Mouse (Mus musculus) hindbrain, embryonic 13.5 days (tissue): ENCODE results near the gene Tmem106a. TPM values are rescaled to one million over a fixed set of nuclear protein-coding genes. Genes with fewer than 3 reads are reported as not detected.
"Not testable (repeated sequence)": the region's sequence is repeated elsewhere in the genome, so short reads cannot be mapped to it uniquely, and the experiment has no call there.

Experiments
- ATAC-seq: fragments of 200-750 bp; cut with Nextera tagmentation; 2 replicates; pipeline ENCODE4 v1.8.0; 2017; ENCODE audit warnings: moderate TSS enrichment; ENCODE audit not compliant: low FRiP score
- H3K27ac ChIP-seq: fragments of 300-500 bp; sonication (generic); 2 replicates; pipeline ENCODE4 v1.5.1; 2015; ENCODE audit warnings: inconsistent platforms, mild to moderate bottlenecking, moderate library complexity
- H3K27me3 ChIP-seq: fragments of 300-500 bp; sonication (generic); 2 replicates; pipeline ENCODE4 v1.6.1; 2015; ENCODE audit warnings: mild to moderate bottlenecking, inconsistent platforms
- H3K36me3 ChIP-seq: fragments of 300-500 bp; sonication (generic); 2 replicates; pipeline ENCODE4 v1.6.1; 2015; ENCODE audit warnings: mild to moderate bottlenecking, inconsistent platforms
- H3K4me1 ChIP-seq: fragments of 300-500 bp; sonication (generic); replicated peaks from 2 replicates; pipeline ENCODE4 v1.6.1; 2015; ENCODE audit warnings: inconsistent platforms
- H3K4me2 ChIP-seq: fragments of 300-500 bp; sonication (generic); 2 replicates; pipeline ENCODE4 v1.6.1; 2015; ENCODE audit warnings: inconsistent platforms, mild to moderate bottlenecking, moderate library complexity
- H3K4me3 ChIP-seq: fragments of 300-500 bp; sonication (generic); 2 replicates; pipeline ENCODE4 v1.5.1; 2015; ENCODE audit warnings: mild to moderate bottlenecking, inconsistent platforms
- H3K9ac ChIP-seq: fragments of 300-500 bp; sonication (generic); 2 replicates; pipeline ENCODE4 v1.6.1; 2015; ENCODE audit warnings: mild to moderate bottlenecking, inconsistent platforms
- H3K9me3 ChIP-seq: fragments of 300-500 bp; sonication (generic); 2 replicates; pipeline ENCODE4 v1.6.1; 2016; ENCODE audit warnings: inconsistent platforms
- WGBS: fragments of 180-500 bp; shearing (Covaris S2); methylation state at CpG from one replicate; pipeline ENCODE4 v1.1.7; 2015; 5-methylcytosine and 5-hydroxymethylcytosine counted together
- polyA plus RNA-seq: library from polyadenylated mRNA; unstranded; fragments of >200 nt; fragmentation: Nextera tagmentation; extraction: Ambion mirVana; gene quantifications from 2 replicates; pipeline ENCODE4 v1.2.1, GENCODE M21; 2015

Tmem106a gene
- polyA plus RNA-seq, 1 experiment from 2014 or later, result 3.4 TPM

DNA sequence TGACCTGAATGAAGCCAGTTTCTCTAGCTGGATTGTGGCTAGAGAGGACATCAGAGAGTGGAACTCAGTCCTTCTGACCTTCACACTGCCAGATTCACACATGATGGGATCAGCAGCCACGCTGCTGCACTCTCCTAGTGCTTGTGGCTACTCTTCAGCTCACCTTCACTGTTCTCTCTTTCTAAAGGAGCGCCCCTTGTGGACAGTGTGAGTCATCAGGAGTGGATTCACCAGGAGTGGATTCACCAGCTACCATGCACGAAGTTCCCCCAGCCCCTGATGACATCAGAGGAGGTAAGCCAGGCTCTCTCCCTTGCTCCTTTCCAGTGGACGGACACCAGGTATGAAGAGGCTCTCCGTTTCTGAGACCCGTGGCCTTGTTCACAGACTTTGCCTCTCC, 5.9 kb upstream of the Tmem106a start:
- peaks cover 96% of the 10 kb centered on the region for H3K36me3 ChIP-seq
- no peak overlapping the region for H3K9ac ChIP-seq
- WGBS, result 80% methylated on average over 6 of the region's 6 CpGs

GRCm38 (mm10) chr11:101581081-101581764, 819 bp upstream of the Tmem106a start:
- Histone ChIP-seq H3K4me2 (no peak overlapping the region), H3K36me3 (peaks cover 54% of the 10 kb centered on the region), H3K27ac (no peak overlapping the region), H3K9me3 (no peaks in the 10 kb centered on the region), H3K9ac (no peak overlapping the region), H3K4me1 (peaks cover 11% of the 10 kb centered on the region), H3K27me3 (no peaks in the 10 kb centered on the region), H3K4me3 (no peak overlapping the region)
- no peak for ATAC-seq
- WGBS, result 80% methylated on average over 6 of the region's 6 CpGs

More for the DNA sequence above, 5.9 kb upstream of the Tmem106a start:
- Histone ChIP-seq H3K27me3 (no peaks in the 10 kb centered on the region), H3K4me2 (no peak overlapping the region), H3K9me3 (no peaks in the 10 kb centered on the region), H3K4me1 (no peaks in the 10 kb centered on the region), H3K27ac (no peak overlapping the region), H3K4me3 (no peak overlapping the region)
- ATAC-seq, result no peak

- peaks cover 11% of the 10 kb centered on the region for H3K4me1 ChIP-seq
- H3K4me2 ChIP-seq, result no peak overlapping the region
- H3K27ac ChIP-seq, result no peak overlapping the region
- no peak for ATAC-seq
- no peak overlapping the region for H3K9ac ChIP-seq
- peaks cover 45% of the 10 kb centered on the region for H3K36me3 ChIP-seq
- WGBS, result 88% methylated on average over 2 of the region's 2 CpGs
- H3K27me3 ChIP-seq, result no peaks in the 10 kb centered on the region
- no peak overlapping the region for H3K4me3 ChIP-seq
- H3K9me3 ChIP-seq, result no peaks in the 10 kb centered on the region
Observed at GRCm38 (mm10) chr11:101583205-101583604, 1.2 kb downstream of the Tmem106a start.

DNA sequence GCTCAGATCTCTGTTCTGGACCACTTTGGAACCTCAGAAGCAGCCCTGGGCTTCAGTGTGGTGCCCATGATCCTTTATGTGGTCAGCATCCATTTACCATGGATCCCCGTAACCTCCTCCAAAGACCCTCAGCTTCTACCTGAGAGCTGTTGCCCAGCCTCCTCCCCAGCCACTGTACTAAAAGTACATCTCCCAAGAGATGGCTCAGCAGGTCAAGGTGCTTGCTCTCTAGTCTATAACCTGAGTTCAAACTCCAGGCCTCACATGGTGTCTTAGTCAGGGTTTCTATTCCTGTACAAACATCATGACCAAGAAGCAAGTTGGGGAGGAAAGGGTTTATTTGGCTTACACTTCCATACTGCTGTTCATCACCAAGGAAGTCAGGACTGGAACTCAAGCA, 3.0 kb downstream of the Tmem106a start:
- H3K9me3 ChIP-seq, H3K9ac ChIP-seq, ATAC-seq, H3K27me3 ChIP-seq, H3K4me3 ChIP-seq, H3K4me2 ChIP-seq, H3K27ac ChIP-seq: not testable (repeated sequence)
- 96% methylated on average over 1 of the region's 1 CpGs for WGBS
- Histone ChIP-seq H3K36me3 (peaks cover 28% of the 10 kb centered on the region), H3K4me1 (peaks cover 11% of the 10 kb centered on the region)

GRCm38 (mm10) chr11:101585805-101586204, 3.8 kb downstream of the Tmem106a start:
- H3K4me1 ChIP-seq, result peaks cover 11% of the 10 kb centered on the region
- H3K4me3 ChIP-seq, result no peak overlapping the region
- WGBS, result 84% methylated on average over 4 of the region's 4 CpGs
- H3K27me3 ChIP-seq, result no peaks in the 10 kb centered on the region
- H3K36me3 ChIP-seq, result peaks cover 21% of the 10 kb centered on the region
- H3K4me2 ChIP-seq, result no peak overlapping the region
- H3K9me3 ChIP-seq, result no peaks in the 10 kb centered on the region
- H3K9ac ChIP-seq, result no peak overlapping the region
- ATAC-seq, result no peak
- H3K27ac ChIP-seq, result no peak overlapping the region

DNA sequence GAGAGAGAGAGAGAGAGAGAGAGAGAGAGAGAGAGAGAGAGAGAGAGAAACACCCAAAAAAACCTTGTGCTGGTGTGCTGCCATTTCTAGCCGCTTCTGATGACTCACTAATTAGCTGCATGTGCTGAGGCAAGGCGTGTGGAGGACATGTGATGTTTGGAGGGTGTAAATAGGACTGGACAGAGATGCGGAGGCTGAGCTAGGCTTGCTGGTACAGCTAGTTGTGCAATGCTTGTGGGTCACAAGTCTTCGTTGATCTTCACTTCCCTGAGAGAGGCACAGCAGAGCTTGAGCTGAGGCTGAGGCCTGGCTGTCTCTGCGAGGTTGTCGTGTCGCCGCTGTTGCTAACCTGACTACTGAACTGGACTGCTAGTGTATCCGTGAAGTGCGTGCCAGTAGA, 5.6 kb downstream of the Tmem106a start:
- no peak for ATAC-seq
- Histone ChIP-seq H3K4me1 (no peaks in the 10 kb centered on the region), H3K27ac (no peak overlapping the region), H3K36me3 (peaks cover 15% of the 10 kb centered on the region), H3K9ac (no peak overlapping the region), H3K4me3 (no peak overlapping the region), H3K4me2 (no peak overlapping the region), H3K9me3 (no peaks in the 10 kb centered on the region), H3K27me3 (no peaks in the 10 kb centered on the region)
- WGBS, result 94% methylated on average over 10 of the region's 10 CpGs

DNA sequence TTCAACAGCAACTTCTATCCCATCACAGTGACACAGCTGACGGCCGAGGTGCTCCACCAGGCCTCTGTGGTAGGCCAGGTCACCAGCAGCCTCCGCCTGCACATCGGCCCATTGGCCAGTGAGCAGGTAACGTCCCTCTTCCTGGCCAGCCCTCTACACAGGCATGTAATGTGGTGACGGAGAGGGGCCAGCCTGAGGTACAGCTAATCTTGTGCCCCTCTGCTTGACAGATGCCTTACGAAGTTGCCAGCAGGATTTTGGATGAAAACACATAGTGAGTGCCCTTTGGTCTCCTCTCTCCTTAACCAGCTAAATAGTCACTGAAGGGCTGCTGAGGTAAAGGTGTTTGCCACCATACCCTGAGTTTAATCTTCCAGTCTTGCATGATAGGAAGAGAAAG, 6.8 kb downstream of the Tmem106a start:
- H3K27ac ChIP-seq, result no peak overlapping the region
- H3K27me3 ChIP-seq, result no peaks in the 10 kb centered on the region
- H3K9me3 ChIP-seq, result no peaks in the 10 kb centered on the region
- H3K4me2 ChIP-seq, result no peak overlapping the region
- 90% methylated on average over 7 of the region's 7 CpGs for WGBS
- H3K36me3 ChIP-seq, result peaks cover 15% of the 10 kb centered on the region
- no peak overlapping the region for H3K9ac ChIP-seq
- no peak overlapping the region for H3K4me3 ChIP-seq
- no peaks in the 10 kb centered on the region for H3K4me1 ChIP-seq
- ATAC-seq, result no peak

GRCm38 (mm10) chr11:101589444-101589843, 7.4 kb downstream of the Tmem106a start:
- no peak overlapping the region for H3K4me2 ChIP-seq
- peaks cover 15% of the 10 kb centered on the region for H3K36me3 ChIP-seq
- no peaks in the 10 kb centered on the region for H3K27me3 ChIP-seq
- H3K4me1 ChIP-seq, result no peaks in the 10 kb centered on the region
- no peak overlapping the region for H3K4me3 ChIP-seq
- WGBS, result 29% methylated on average over 5 of the region's 5 CpGs
- no peak overlapping the region for H3K27ac ChIP-seq
- H3K9ac ChIP-seq, result no peak overlapping the region
- H3K9me3 ChIP-seq, result no peaks in the 10 kb centered on the region
- no peak for ATAC-seq

DNA sequence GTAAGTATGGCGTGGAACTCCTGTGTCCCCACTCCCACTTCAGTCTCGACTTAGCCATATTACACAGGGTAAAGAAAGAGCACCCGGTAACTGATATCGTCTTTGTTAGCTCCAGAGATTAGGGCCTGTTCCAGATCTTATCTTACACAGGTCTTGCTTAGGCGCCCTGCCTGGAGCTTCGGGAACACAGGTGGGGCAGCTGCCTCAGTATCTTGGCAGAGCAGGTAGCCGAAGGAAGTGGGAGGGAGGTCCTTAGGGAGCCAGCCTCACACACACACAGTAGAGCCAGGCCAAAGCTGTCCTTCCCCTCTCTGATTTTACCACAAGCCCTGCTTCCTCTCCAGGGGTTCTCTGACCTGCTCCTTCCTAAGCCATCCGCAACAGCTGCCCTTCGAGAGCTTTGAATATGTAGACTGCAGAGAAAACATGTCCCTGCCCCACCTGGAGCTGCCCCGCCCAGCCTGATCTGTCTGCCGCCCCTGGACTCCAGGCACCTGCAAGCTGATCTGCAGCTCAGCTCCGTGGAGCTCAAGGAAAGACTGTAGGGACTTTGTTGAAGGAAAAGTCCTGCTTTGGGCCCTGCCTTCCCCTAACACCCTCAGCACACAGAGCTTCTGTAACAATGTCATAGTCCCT, 8.1 kb downstream of the Tmem106a start:
- H3K4me3 ChIP-seq, result no peak overlapping the region
- no peak for ATAC-seq
- no peak overlapping the region for H3K4me2 ChIP-seq
- 0 out of 2 replicates have a peak overlapping the region, but pooled peaks have one; percentile 0 for H3K9ac ChIP-seq
- no peak overlapping the region for H3K27ac ChIP-seq
- no peaks in the 10 kb centered on the region for H3K9me3 ChIP-seq
- no peaks in the 10 kb centered on the region for H3K27me3 ChIP-seq
- no peaks in the 10 kb centered on the region for H3K4me1 ChIP-seq
- peaks cover 15% of the 10 kb centered on the region for H3K36me3 ChIP-seq
- 77% methylated on average over 12 of the region's 12 CpGs for WGBS

DNA sequence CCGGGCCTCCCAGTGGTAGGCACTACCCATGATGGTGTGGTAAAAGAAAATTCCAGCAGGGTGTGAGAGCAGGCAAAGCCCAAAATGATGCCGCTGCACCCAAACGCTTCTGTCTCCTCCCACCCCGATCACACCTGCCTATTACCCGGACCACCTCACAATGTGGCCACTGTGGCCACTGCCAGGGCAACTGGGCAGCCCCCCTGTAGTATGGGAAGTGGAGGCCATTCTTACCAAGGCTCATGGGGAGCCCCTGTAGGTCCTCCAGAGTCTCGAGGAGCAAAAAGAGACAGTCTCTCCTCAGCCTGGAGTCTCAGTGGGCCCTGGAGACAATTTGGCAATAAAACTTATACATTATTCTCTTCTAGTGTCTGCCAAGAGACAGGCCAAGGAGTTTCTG, 17.1 kb downstream of the Tmem106a start, which contains the start of gene Gm11634:
TSS of gene Gm11634 (minus strand) at position 101 of the 400 bp plus-strand sequence.
- H3K4me3 ChIP-seq, result no peak within 1 kb of the TSS
- no peak for ATAC-seq
- no peak within 1 kb of the TSS for H3K27ac ChIP-seq
- 82% methylated on average over 6 of the region's 6 CpGs for WGBS
- no peak within 1 kb of the TSS for H3K4me2 ChIP-seq
- H3K9ac ChIP-seq, result no peak within 1 kb of the TSS
- H3K27me3 ChIP-seq, result 0 out of 2 replicates have a peak, but pooled peaks cover 11% of the 10 kb centered on the region
- H3K36me3 ChIP-seq, result no peaks in the 10 kb centered on the region
- H3K4me1 ChIP-seq, result 0 out of 2 replicates have a peak, but pooled peaks cover under 1% of the 10 kb centered on the region
- H3K9me3 ChIP-seq, result no peaks in the 10 kb centered on the region

DNA sequence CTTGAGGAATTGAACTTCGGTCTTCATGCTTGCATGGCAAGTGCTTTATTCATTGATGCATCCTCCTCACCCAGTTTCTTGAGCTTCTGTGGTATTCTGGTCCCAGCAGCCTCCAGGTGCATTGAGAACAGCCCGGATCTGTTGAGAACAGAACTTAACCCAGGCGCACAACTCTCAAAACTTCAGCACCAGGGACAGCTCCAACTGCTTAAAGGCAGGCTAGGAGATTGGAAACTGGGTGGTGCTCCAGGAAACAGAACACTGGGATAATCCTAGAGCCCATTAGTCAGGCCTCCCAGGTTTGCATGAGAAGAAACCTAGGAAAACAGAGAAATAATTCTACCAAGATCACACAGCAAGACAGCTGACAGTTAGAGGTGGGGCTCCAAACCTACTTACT, 20.4 kb downstream of the Tmem106a start:
- H3K27ac ChIP-seq, result no peak overlapping the region
- 0 out of 2 replicates have a peak, but pooled peaks cover 11% of the 10 kb centered on the region for H3K27me3 ChIP-seq
- ATAC-seq, result no peak
- no peaks in the 10 kb centered on the region for H3K9me3 ChIP-seq
- no peak overlapping the region for H3K4me2 ChIP-seq
- no peak overlapping the region for H3K4me3 ChIP-seq
- no peaks in the 10 kb centered on the region for H3K36me3 ChIP-seq
- WGBS, result 13% methylated on average over 3 of the region's 3 CpGs
- peaks cover 5% of the 10 kb centered on the region; the same call in 1 of the 2 replicates for H3K4me1 ChIP-seq
- no peak overlapping the region for H3K9ac ChIP-seq

- ATAC-seq, result no peak
- under 1% methylated on average over 3 of the region's 3 CpGs for WGBS
- Histone ChIP-seq H3K4me1 (peaks cover 5% of the 10 kb centered on the region; the same call in 1 of the 2 replicates), H3K27ac (0 out of 2 replicates have a peak overlapping the region, but pooled peaks have one; percentile 53), H3K9me3 (no peaks in the 10 kb centered on the region), H3K27me3 (0 out of 2 replicates have a peak, but pooled peaks cover 11% of the 10 kb centered on the region), H3K36me3 (no peaks in the 10 kb centered on the region), H3K4me2 (peak overlapping the region; percentile 57), H3K9ac (0 out of 2 replicates have a peak overlapping the region, but pooled peaks have one; percentile 53), H3K4me3 (peak overlapping the region; percentile 40)
Observed at GRCm38 (mm10) chr11:101604116-101604515, 22.1 kb downstream of the Tmem106a start.
